Mouse (Mus musculus) midbrain, embryonic 13.5 days (tissue): ENCODE results near the gene Gm10392. TPM values are rescaled to one million over a fixed set of nuclear protein-coding genes. Genes with fewer than 3 reads are reported as not detected.
A peak's percentile ranks its signal among the peaks of the same experiment; 100 is the strongest.

Experiments used
- ATAC-seq: fragments of 200-750 bp; cut with Nextera tagmentation; 2 replicates; pipeline ENCODE4 v1.8.0; 2017; ENCODE audit warnings: mild to moderate bottlenecking, moderate TSS enrichment, moderate library complexity
- H3K27ac ChIP-seq: fragments of 300-500 bp; sonication (generic); 2 replicates; pipeline ENCODE4 v1.5.1; 2015; ENCODE audit warnings: inconsistent platforms, mild to moderate bottlenecking, moderate library complexity
- H3K27me3 ChIP-seq: fragments of 300-500 bp; sonication (generic); 2 replicates; pipeline ENCODE4 v1.6.1; 2015; ENCODE audit warnings: mild to moderate bottlenecking, inconsistent platforms
- H3K36me3 ChIP-seq: fragments of 300-500 bp; sonication (generic); 2 replicates; pipeline ENCODE4 v1.6.1; 2015; ENCODE audit warnings: mild to moderate bottlenecking, inconsistent platforms
- H3K4me1 ChIP-seq: fragments of 300-500 bp; sonication (generic); replicated peaks from 2 replicates; pipeline ENCODE4 v1.6.1; 2015; ENCODE audit warnings: inconsistent platforms
- H3K4me2 ChIP-seq: fragments of 300-500 bp; sonication (generic); replicated peaks from 2 replicates; pipeline ENCODE4 v1.6.1; 2015; ENCODE audit warnings: moderate library complexity, mild to moderate bottlenecking, inconsistent platforms
- H3K4me3 ChIP-seq: fragments of 300-500 bp; sonication (generic); replicated peaks from 2 replicates; pipeline ENCODE4 v1.5.1; 2015; ENCODE audit warnings: mild to moderate bottlenecking, inconsistent platforms
- H3K9ac ChIP-seq: fragments of 300-500 bp; sonication (generic); replicated peaks from 2 replicates; pipeline ENCODE4 v1.6.1; 2015; ENCODE audit warnings: mild to moderate bottlenecking, inconsistent platforms
- H3K9me3 ChIP-seq: fragments of 300-500 bp; sonication (generic); 2 replicates; pipeline ENCODE4 v1.6.1; 2016; ENCODE audit warnings: mild to moderate bottlenecking, inconsistent platforms
- WGBS: fragments of 180-500 bp; shearing (Covaris S2); methylation state at CpG from one replicate; pipeline ENCODE4 v1.1.7; 2015; 5-methylcytosine and 5-hydroxymethylcytosine counted together
- polyA plus RNA-seq: library from polyadenylated mRNA; unstranded; fragments of >200 nt; fragmentation: Nextera tagmentation; extraction: Ambion mirVana; gene quantifications from 2 replicates; pipeline ENCODE4 v1.2.1, GENCODE M21; 2015

The Gm10392 gene
- polyA plus RNA-seq, 1 experiment from 2014 or later, result 0.12 TPM

- no peaks in the 10 kb centered on the region for H3K9me3 ChIP-seq
- peak overlapping the region; percentile 98 for H3K4me2 ChIP-seq
- no peaks in the 10 kb centered on the region for H3K36me3 ChIP-seq
- WGBS, result 2% methylated on average over 55 of the region's 55 CpGs
- peak overlapping the region; percentile 97 for H3K4me3 ChIP-seq
- H3K27me3 ChIP-seq, result no peaks in the 10 kb centered on the region
- peak overlapping the region; percentile 93 for H3K27ac ChIP-seq
- H3K9ac ChIP-seq, result peak overlapping the region; percentile 98
- no peak for ATAC-seq
- peaks cover 77% of the 10 kb centered on the region for H3K4me1 ChIP-seq
Observed at GRCm38 (mm10) chr11:77488771-77489581, 30.0 kb downstream of the Gm10392 start.

GRCm38 (mm10) chr11:77486798-77487197, 32.2 kb downstream of the Gm10392 start:
- Histone ChIP-seq H3K9me3 (no peaks in the 10 kb centered on the region), H3K9ac (peak overlapping the region; percentile 98), H3K4me2 (peak overlapping the region; percentile 98), H3K4me1 (peaks cover 79% of the 10 kb centered on the region), H3K27ac (peak overlapping the region; percentile 69), H3K27me3 (no peaks in the 10 kb centered on the region), H3K36me3 (no peaks in the 10 kb centered on the region), H3K4me3 (peak overlapping the region; percentile 97)
- 44% methylated on average over 5 of the region's 5 CpGs for WGBS
- no peak for ATAC-seq

GRCm38 (mm10) chr11:77485229-77485628, 33.8 kb downstream of the Gm10392 start:
- peak overlapping the region; percentile 39; the same call in 1 of the 2 replicates for H3K27ac ChIP-seq
- no peaks in the 10 kb centered on the region for H3K27me3 ChIP-seq
- ATAC-seq, result no peak
- no peaks in the 10 kb centered on the region for H3K36me3 ChIP-seq
- no peaks in the 10 kb centered on the region for H3K9me3 ChIP-seq
- peak overlapping the region; percentile 33 for H3K9ac ChIP-seq
- H3K4me3 ChIP-seq, result no peak overlapping the region
- peaks cover 74% of the 10 kb centered on the region for H3K4me1 ChIP-seq
- peak overlapping the region; percentile 98 for H3K4me2 ChIP-seq
- WGBS, result 42% methylated on average over 6 of the region's 6 CpGs

GRCm38 (mm10) chr11:77483510-77484255, 35.3 kb downstream of the Gm10392 start:
- 82% methylated on average over 11 of the region's 11 CpGs for WGBS
- ATAC-seq, result no peak
- H3K9ac ChIP-seq, result 0 out of 2 replicates have a peak overlapping the region, but pooled peaks have one; percentile 17
- H3K27ac ChIP-seq, result no peak overlapping the region
- H3K27me3 ChIP-seq, result no peaks in the 10 kb centered on the region
- H3K36me3 ChIP-seq, result no peaks in the 10 kb centered on the region
- H3K4me2 ChIP-seq, result no peak overlapping the region
- H3K4me1 ChIP-seq, result peaks cover 71% of the 10 kb centered on the region
- no peak overlapping the region for H3K4me3 ChIP-seq
- no peaks in the 10 kb centered on the region for H3K9me3 ChIP-seq

GRCm38 (mm10) chr11:77483043-77483442, 36.0 kb downstream of the Gm10392 start:
- Histone ChIP-seq H3K4me3 (no peak overlapping the region), H3K4me2 (no peak overlapping the region), H3K27ac (no peak overlapping the region), H3K4me1 (peaks cover 65% of the 10 kb centered on the region), H3K9ac (no peak overlapping the region), H3K36me3 (no peaks in the 10 kb centered on the region), H3K27me3 (no peaks in the 10 kb centered on the region), H3K9me3 (no peaks in the 10 kb centered on the region)
- 85% methylated on average over 3 of the region's 3 CpGs for WGBS
- ATAC-seq, result no peak

- Histone ChIP-seq H3K4me3 (no peak overlapping the region), H3K27me3 (no peaks in the 10 kb centered on the region), H3K27ac (no peak overlapping the region), H3K9me3 (no peaks in the 10 kb centered on the region), H3K4me2 (no peak overlapping the region), H3K36me3 (peaks cover 48% of the 10 kb centered on the region), H3K4me1 (peaks cover 12% of the 10 kb centered on the region; the same call in 1 of the 2 replicates), H3K9ac (no peak overlapping the region)
- no peak for ATAC-seq
- 94% methylated on average over 6 of the region's 6 CpGs for WGBS
Observed at GRCm38 (mm10) chr11:77476895-77477294, 42.1 kb downstream of the Gm10392 start.

- 97% methylated on average over 14 of the region's 14 CpGs for WGBS
- H3K27ac ChIP-seq, result no peak overlapping the region
- H3K36me3 ChIP-seq, result peaks cover 55% of the 10 kb centered on the region
- no peaks in the 10 kb centered on the region for H3K27me3 ChIP-seq
- H3K4me3 ChIP-seq, result no peak overlapping the region
- no peak for ATAC-seq
- H3K9me3 ChIP-seq, result no peaks in the 10 kb centered on the region
- H3K9ac ChIP-seq, result no peak overlapping the region
- H3K4me1 ChIP-seq, result 0 out of 2 replicates have a peak, but pooled peaks cover 8% of the 10 kb centered on the region
- H3K4me2 ChIP-seq, result no peak overlapping the region
Observed at GRCm38 (mm10) chr11:77476216-77476615, 42.8 kb downstream of the Gm10392 start.

GRCm38 (mm10) chr11:77472775-77473174, 46.2 kb downstream of the Gm10392 start:
- Histone ChIP-seq H3K36me3 (peaks cover 72% of the 10 kb centered on the region), H3K4me2 (no peak overlapping the region)

GRCm38 (mm10) chr11:77471407-77471806, 47.6 kb downstream of the Gm10392 start:
- no peak overlapping the region for H3K27ac ChIP-seq
- 74% methylated on average over 29 of the region's 29 CpGs for WGBS
- no peaks in the 10 kb centered on the region for H3K9me3 ChIP-seq
- peaks cover 29% of the 10 kb centered on the region for H3K27me3 ChIP-seq
- H3K4me2 ChIP-seq, result no peak overlapping the region
- H3K36me3 ChIP-seq, result peaks cover 62% of the 10 kb centered on the region
- 0 out of 2 replicates have a peak, but pooled peaks cover 6% of the 10 kb centered on the region for H3K4me1 ChIP-seq
- no peak overlapping the region for H3K4me3 ChIP-seq
- no peak overlapping the region for H3K9ac ChIP-seq
- no peak for ATAC-seq

More at GRCm38 (mm10) chr11:77472775-77473174, 46.2 kb downstream of the Gm10392 start:
- Histone ChIP-seq H3K4me3 (no peak overlapping the region), H3K27ac (no peak overlapping the region), H3K9me3 (no peaks in the 10 kb centered on the region), H3K27me3 (peaks cover 15% of the 10 kb centered on the region), H3K9ac (no peak overlapping the region), H3K4me1 (0 out of 2 replicates have a peak, but pooled peaks cover 4% of the 10 kb centered on the region)
- WGBS, result 93% methylated on average over 16 of the region's 16 CpGs
- ATAC-seq, result no peak

- Histone ChIP-seq H3K36me3 (peaks cover 39% of the 10 kb centered on the region), H3K4me1 (0 out of 2 replicates have a peak, but pooled peaks cover 6% of the 10 kb centered on the region), H3K4me3 (no peak overlapping the region), H3K9ac (no peak overlapping the region), H3K4me2 (no peak overlapping the region), H3K9me3 (no peaks in the 10 kb centered on the region), H3K27me3 (peaks cover 59% of the 10 kb centered on the region), H3K27ac (no peak overlapping the region)
- WGBS, result 81% methylated on average over 9 of the region's 9 CpGs
- ATAC-seq, result no peak
Observed at GRCm38 (mm10) chr11:77468397-77468796, 50.6 kb downstream of the Gm10392 start.

GRCm38 (mm10) chr11:77467784-77468183, 51.2 kb downstream of the Gm10392 start:
- peak; percentile 9; the same call in 1 of the 2 replicates for ATAC-seq
- Histone ChIP-seq H3K36me3 (peaks cover 33% of the 10 kb centered on the region), H3K4me3 (no peak overlapping the region), H3K9me3 (no peaks in the 10 kb centered on the region), H3K27me3 (peaks cover 65% of the 10 kb centered on the region), H3K27ac (no peak overlapping the region), H3K4me1 (peaks cover 10% of the 10 kb centered on the region), H3K9ac (no peak overlapping the region), H3K4me2 (no peak overlapping the region)
- 16% methylated on average over 20 of the region's 20 CpGs for WGBS

- Histone ChIP-seq H3K27me3 (peaks cover 71% of the 10 kb centered on the region), H3K4me1 (peaks cover 16% of the 10 kb centered on the region), H3K4me2 (no peak overlapping the region), H3K27ac (no peak overlapping the region), H3K9ac (no peak overlapping the region), H3K9me3 (no peaks in the 10 kb centered on the region), H3K4me3 (no peak overlapping the region), H3K36me3 (peaks cover 26% of the 10 kb centered on the region)
- WGBS, result 5% methylated on average over 25 of the region's 25 CpGs
- no peak for ATAC-seq
Observed at GRCm38 (mm10) chr11:77467157-77467556, 51.8 kb downstream of the Gm10392 start.
